Mouse (Mus musculus) thymus, postnatal 0 days (tissue): ENCODE measurements around the gene Plin1. TPM values are rescaled to one million over a fixed set of nuclear protein-coding genes. Genes with fewer than 3 reads are reported as not detected.

ENCODE experiments used
- DNase-seq: peaks from one replicate; pipeline ENCODE4 v3.0.0-alpha.2; 2015; ENCODE audit warnings: low spot score
- polyA plus RNA-seq: library from polyadenylated mRNA; unstranded; fragments of >200 nt; fragmentation: Nextera tagmentation; extraction: Ambion mirVana; gene quantifications from 2 replicates; pipeline ENCODE4 v1.2.1, GENCODE M21; 2015

Plin1 gene
- 1.1 TPM in 1 of 2 replicates, not detected in the other for polyA plus RNA-seq

DNA sequence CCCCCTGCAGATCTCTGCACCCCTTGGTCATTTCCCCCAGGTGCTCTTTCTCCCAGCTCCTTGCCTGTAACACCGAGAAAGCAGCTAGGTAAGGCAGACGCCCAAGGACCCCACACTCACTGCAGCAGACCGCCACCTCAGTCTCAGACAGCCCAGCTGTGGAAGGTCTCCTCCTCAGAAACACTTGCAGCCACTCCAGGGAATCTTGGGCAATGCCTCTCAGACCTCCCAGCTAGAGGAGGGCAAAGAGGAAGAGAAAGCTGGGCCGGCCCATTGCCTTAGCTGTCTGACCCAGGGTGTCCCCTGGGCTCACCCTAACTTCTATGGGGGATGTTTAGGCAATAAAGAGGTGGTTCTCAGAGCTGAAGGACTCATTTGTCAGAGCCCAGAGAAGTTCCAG lies at the start of gene Plin1:
Gene Plin1, minus strand, starts transcription at position 282 of the 400 bp plus-strand sequence.
- no peak for DNase-seq

DNA sequence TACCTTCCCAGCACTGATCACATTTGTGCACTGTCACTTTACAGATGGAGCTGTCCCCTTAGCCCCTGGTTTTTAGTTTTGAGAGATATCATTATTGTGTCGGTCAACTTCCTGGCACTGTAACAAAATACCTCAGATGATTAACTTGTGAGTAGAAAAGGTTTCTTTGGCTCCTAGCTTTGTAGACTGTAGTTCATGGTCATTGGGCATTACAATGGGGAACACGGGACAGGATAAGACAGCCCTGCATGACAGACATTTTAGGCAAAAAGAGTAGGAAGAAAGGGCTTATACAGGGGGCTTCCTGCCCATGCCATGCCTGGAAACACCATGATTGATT lies 49.8 kb upstream of the Plin1 start:
- no peak for DNase-seq

DNA sequence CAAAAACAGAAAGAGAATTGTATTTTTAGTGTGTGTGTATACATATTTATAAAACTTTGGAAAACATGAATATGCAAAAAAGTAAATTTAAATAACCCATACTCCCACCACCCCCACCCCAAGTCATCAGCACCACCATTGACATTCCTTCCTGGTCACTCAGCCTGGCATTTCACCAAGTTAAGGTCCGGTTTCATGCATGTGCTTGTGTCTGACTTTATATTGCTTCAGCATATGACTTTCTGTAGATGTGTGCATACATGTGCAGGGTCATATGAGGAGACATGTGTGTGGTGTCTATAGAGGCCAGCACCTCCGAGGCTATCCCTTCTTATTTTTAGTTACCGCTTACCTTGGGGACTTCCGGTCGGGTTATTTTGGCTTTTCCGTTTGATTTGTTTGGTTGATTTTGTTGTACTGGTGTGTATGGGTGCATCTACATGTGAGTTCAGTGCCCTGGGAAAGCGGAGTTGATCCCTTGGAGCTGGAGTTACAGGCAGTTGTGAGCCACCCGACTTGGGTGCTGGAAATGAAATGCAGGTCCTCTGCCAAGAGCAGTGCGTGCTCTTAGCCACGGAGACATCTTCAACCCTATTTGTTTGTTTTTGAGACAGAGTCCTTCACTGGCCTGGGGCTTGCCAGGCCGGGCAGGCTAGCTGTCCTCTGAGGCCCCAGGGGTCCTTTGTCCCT lies 49.3 kb upstream of the Plin1 start:
- no peak for DNase-seq

DNA sequence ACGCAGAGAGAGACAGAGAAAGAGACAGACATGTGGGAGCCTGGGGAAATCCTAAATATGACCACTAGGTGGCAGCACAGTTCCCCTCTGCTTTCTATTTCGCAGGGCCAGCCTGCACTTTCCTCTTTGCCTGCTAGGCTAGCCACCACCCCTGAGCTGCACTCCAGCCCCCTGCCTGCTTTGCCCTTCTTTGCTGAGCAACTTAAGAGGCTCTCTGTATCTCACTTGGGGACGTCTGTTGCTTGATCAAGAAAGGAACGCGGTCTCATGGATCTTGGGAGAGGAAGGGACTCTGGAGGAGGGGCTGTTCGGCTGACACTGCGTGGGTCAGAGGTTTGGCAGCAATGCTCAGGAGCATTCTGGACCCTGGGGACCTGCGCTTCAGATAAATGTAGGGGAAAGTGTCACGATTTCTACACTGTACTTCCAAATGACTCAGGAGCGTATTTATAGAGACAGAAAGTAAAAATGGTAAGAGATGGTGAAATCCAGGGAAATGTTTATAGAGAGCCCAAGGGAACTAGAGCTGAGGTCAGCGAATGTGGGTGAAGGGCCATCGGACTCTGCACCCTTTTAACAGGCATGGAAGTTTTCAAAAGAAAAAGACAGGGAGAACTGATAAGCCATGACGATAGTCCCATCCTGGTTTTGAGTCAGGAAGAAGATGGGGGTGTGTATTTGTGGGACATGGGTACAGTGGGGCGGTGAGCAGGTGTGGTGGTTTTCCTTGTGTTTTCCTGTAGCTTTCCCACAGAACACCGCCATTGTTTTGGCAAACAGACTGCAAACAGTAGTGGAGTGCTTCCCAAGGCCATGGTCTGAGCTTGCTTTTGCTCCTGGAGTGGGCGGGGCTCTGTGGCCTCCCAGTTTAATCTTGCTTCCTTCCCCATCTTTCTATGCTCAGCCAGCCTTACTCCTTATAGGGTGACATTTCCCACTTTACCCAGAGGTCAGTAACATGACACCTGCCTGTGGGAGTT lies 48.2 kb upstream of the Plin1 start:
- peak; percentile 76 for DNase-seq

DNA sequence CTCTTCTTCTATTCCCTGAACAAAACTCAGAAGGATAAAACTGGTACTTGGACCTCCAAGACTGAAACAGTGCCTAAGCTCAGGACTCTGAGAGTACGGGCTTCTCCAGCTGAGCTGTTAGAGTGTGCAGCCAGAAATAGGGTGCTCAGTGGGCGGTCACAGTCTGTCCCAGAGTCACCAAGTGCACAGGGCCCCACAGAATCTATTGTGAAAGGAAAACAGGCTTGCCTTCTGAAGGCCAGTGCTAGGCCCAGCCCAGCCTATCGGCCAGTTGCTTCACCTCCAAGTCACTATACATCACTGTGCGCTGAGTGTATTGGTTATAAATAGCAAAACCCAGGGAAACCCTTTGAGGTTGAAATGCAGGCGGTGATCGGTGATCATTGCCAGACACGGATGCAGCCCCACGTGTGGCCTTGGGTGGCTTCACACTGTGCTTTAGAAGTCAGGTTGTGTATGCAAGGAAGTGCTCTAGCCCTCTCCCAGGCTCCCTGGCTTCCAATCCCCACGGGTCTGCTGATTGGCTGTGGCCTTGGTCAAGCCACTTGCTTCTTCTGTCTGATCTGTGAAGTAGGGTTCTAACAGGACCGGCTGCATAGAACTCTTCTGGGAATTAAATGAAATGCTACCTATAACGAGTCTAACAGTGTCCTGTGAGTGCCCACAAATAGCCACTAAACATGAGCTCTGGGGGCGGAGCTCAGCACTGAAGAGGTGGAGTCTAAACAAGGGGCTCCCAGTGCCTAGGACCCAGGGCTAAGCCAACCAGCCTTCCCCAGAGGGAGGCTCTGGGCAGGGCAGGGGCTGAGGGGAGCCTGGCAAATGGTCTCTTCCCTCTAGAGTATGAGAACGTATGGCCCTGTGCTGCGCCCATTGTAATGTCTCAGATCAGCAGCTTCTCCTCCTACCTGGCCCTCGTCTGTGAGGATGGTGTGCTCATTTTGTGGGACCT lies 39.1 kb upstream of the Plin1 start:
- DNase-seq = no peak

DNA sequence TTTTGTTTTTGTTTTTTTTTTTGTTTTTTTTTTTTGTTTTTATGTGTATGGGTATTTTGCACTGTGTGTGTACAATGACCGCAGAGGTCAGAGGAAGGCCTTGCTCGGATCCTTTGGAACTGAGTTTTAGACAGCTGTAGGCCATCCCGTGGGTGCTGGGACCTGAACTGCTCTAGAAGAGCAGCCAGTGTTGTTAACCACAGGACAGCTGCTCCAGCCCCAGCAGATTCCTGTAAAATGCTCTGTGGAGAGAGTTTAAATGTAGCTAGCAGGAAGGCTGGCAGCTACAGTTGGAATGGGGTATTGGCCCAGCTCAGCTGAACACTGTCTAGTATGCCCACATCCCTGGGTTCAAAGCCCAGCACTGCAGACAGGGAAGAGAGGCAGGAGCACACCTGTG lies 37.0 kb upstream of the Plin1 start:
- no peak for DNase-seq

DNA sequence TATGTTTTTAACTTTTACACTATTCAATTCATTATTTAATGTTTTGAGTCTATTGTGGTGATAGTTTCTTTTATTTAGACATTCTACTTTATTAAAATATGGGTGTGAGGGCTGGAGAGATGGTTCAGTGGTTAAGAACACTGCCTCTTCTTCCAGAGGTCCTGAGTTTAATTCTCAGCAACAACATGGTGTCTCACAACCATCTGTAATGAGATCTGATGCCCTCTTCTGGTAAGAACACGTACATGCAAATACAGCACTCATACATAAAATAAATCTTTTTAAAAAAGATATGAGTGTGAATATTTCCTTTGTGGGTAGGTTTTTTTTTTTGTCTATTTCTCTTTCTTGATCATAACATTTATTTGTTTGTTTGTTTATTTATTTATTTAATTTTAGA lies 33.3 kb upstream of the Plin1 start:
- DNase-seq = no peak

DNA sequence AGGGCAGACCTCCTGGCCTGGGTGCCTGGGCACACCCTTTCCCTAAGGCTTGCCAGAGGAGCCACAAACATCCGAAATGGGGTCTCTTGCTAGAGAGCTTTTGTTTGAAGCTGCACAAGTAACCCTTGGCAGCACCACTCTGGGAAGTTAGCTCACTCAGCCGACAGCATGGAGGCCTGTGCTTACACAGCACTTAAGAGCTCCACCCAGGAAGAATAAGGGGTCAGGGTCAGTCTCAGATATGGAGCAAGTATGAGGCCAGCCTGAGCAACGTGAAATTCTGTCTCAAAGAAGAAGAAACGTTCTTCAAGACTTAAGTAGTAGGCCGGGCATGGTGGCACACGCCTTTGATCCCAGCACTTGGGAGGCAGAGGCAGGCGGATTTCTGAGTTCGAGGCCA lies 29.4 kb upstream of the Plin1 start:
- no peak for DNase-seq

DNA sequence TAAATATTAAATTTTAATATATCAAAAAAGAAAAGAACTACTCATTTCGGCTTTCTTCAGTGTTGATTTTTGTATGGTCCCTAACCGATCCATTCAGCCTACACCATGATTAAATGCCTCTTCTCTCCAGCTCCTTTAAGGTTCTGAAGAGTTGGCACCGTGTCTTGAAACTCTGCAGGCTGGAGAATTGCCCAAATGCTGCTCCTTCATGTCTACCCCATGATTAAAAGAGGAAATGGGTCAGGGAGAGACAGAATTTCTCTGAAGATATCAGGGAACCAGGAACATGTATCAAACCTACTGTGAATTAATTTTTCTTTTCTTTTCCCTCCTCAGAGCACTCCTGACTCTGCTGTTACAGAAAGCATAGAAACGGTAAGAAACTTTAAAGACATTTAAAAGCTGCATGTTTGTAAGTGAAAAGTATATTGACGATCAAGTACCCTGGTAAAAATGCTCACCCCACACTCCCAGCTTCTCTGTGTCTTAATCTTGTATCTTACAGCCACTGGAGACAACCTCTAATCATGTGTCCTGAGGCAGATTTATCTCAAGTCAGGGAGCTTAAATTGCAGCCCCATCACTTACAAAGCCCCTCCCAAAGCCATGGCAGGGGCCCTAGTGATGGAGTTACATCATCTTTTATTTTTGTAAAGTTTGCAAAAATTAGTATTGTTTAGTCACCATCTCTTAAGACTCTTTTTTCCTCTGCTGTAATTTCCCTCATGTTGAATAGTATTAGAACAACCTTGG lies 28.6 kb upstream of the Plin1 start:
- DNase-seq = no peak

DNA sequence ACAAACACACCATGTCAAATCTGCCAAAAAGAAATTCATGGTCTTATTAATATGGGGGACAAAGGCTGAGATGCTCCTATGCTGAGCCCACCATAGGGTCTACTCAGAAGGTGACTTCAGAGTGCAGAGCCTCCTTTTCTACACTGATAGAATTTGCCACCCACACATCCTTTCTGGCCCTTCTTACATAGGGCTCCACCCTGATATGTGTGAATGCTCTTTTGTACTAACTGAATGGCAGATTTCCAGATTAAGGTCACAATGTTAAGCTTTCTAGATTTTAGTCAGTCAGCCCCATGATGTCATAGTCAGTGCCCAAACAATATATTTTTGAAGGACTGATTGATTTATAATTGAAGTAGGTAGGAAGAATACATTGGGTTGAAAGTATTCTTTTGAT lies 27.1 kb upstream of the Plin1 start:
- no peak for DNase-seq

DNA sequence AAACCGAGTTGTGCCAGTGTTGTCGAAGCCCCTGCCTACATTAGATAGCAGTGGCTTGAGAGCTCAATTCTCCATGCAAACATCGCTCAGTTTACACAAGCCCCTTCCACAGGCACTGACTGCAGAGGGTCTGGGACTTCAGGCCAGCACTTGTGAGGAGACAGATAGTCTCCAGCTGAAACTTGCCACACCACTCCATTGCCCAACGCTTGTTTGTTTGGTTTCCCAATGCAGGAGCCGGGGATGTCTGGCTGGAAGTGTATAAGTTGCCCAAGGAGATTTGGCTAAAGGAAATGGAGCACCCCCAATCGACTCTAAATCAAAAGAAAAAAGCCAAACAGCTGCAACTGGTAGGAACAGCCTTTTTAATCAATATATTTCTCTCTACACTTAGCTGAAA lies 25.5 kb upstream of the Plin1 start:
- no peak for DNase-seq

DNA sequence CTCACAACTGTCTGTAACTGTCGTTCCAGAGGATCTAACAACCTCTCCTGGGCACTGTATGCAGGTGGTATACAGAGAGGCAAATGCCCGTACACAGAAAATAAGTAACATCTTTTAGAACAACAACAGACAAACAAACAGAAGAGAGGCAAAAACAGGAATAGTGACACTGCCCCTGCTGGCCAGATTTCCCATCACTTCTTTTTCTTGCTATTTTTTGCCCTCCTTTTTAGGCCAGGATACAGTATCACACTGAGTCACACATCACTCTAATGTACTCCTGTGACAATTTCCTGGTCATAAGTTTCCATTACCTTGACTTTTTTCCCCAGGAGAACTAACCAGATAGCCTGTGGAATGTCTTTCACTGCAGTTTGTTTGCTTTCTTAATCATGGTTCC lies 23.6 kb upstream of the Plin1 start:
- DNase-seq = no peak

DNA sequence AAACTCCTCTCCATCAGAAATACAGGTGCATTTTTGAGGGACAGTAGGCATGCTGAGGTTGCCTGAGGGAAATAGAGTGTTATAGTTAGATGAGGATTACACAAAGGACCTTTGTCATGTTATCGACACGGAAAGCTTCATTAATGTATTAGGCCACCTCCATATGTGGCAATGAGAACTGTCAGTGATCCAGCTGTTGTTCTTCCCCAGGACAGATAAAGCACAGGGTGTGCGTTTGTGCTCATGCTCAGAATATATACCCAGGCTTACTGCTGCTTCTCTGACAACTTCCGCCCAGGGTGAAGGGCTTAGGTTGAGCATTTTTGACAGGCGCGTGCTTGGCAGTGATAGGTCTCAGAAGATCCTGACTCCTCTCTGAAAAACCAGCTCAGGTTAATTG lies 16.8 kb upstream of the Plin1 start:
- DNase-seq = no peak

DNA sequence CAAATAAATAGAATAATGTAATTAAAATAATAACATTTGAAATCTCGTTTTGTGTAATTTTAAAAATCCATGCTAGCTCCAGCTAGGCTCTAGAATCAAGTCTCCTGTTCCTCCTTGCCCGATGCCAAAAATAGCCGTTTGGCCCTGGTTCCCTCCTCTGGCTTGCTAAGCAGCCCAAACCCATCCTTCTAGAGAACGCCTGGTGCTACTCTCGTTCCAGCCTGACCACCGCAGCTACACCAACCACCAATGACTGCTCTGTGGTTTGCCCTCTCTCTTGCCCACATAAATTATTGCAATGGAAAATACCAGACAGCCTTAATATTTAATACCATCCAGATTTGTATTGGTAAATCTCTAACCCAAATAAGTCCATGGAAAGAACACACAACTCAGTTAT lies 15.0 kb upstream of the Plin1 start:
- DNase-seq = no peak

DNA sequence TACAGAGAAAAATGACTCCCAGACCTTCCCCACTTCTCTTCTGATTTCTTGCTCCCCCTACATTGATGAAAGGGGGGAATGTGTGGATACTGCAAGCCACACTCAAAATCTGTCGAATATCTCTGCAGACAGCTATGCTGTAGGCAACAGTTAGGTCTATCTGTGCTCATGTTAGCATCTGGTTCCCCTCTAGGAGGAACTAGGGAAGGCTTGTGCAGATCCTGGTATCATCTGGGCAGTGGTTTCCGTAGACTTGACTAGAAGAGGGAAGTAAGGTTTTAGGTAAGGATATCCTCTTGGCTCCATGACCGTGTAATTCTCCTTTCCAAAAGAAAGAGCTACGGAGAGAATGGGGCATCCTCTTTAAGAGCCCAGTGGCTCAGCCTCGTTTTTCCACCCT lies 11.9 kb upstream of the Plin1 start:
- DNase-seq = no peak

DNA sequence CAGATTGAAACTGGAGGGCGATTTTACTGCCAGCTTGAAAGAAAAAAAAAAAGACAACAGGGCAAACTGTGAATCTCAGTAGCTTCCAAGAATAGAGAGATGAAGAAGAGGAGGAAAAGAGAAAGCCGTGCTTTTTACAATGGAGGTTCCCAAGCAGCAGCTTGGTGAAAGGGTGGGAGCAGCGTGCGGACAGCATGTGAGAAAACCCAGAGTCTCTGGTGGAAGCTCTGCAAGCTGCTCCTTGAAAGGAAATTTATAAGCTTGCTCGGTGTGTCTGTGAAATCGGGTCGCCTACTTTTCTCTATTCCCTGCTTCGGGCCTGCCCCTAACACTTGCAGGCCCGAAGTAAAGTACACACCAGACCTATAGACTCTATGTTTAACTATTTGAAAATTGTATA lies 11.3 kb upstream of the Plin1 start:
- DNase-seq = no peak

DNA sequence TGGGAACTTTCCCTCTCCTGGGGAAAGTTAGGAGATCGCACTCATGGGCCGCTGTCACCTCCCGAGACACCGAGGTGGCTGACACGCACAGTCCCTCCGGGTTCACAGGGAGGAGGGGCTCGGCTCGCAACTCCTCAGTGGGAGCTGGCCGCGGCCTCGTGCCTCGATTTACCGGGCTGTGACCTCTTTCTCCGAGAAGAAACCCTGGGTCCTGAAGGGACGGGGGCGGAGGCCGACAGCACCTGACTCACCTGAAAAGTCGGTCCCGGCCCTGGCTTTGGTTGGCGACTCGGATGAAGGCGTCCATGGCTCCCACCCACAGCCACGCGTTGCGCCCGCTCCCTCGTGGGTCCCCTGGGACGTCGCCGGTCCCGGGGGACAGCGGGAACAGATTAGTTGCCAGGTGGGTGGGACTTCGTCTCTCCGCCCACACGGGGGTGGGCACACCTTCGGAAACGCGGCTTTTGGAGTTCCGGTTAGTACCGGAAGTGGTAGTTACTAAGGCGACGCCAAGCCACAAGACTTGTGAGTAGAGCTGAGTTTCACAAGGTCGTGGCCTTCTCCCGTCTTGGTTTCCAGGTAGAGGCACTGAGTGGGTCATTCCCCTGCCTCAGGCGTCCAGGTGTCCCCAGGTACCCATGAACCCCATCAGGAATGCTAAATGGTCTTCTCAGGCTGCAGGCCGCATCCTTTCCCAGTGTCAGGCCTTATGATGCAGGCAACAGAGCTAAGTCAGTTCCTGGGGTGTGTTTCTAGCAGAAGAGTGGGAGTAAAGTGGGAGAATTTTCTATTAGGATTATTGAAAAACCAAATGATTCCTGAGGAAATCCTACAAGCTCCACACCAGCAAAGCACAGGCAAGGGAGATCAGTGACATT lies 10.2 kb upstream of the Plin1 start, which contains the start of the genes Pex11a and Wdr93:
Gene Pex11a, minus strand, starts transcription at position 473 of the 878 bp plus-strand sequence.
Gene Wdr93, plus strand, starts transcription at position 505 of the 878 bp plus-strand sequence.
- DNase-seq = peak; percentile 90

DNA sequence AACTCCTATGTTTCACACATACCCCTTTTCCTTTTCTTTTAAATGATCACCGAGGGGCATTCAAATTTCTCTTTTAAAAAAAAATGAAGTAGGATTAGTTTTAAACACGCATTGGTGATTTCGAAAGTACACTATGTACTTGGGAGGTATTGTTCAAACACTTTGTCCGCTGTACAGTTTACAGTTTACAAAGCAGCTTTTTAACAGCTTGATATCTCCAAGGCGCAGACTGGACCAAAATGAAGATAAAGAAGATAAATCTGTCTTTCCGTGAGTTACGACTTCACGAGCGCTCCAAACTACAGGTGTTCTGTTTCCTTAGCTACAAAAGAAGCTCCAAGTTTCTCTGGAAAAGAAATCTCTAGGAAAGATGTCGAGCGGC lies 9.6 kb upstream of the Plin1 start:
- DNase-seq = no peak

DNA sequence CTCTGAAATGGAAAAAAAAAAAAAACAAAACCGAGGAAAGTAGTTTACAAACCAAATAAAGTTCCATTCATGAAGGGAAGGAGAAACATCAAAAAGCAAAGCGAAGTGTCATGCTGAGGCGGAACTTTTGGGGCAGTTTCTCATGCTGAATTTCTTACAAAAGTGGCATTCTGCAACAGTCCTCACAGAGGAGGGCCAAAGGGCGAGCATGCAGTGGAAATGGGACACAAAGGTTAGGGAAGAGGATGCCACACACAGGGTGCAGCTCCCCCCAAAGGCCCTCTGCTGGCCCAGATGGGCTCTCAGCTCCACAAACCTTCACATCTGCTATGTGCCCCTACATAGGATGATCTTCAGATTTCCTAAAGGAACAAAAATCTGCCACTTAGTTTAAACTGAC lies 7.6 kb upstream of the Plin1 start:
- no peak for DNase-seq

DNA sequence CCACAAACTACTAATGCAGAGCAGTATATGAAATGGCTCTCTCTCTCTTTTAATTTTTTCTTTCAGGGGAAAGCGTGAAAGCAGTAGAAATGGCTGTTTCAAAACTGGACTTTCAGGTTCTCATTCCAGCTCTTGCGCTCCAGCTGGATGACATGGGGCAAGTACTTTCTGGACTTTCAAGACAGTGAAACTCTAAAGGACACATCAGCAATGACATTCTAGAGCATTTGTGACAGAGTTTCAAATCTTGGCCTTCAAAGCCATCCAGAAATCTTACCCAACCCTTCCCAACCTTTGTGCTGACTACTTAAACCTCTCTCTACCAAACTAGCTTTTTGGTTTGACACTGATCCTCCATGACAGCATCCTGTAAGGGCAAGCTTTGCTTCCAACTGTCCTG lies 6.2 kb upstream of the Plin1 start:
- no peak for DNase-seq
